Comparison of ENCODE assay signal across 11 mouse cellular contexts in genomic region chr5:139516281-139516680, GRCm38 (mm10). TPM values are rescaled to one million over a fixed set of nuclear protein-coding genes. Genes with fewer than 3 reads are reported as not detected.
DNase-seq lines count a peak whose midpoint lies in the region.
"Had no signal": no experiment of that assay in that cellular context is flagged by ENCODE, and none has a peak within 500 bp of the region (broad histone marks: within the 10 kb centered on the region; RNA-seq: fewer than 3 reads in every experiment).

No protein-coding gene starts in this region.

- intact Hi-C loops in gastrocnemius, postnatal 14 days (cut with DNase I; ENCODE audit: low total_unique reads) = no loop called here
- intact Hi-C loops in left cerebral cortex, postnatal 4 days (cut with DNase I) = no loop called here
- intact Hi-C loops in left cerebral cortex, postnatal 14 days (cut with DNase I) = no loop called here

- peak; percentile 22 for DNase-seq in gastrocnemius, postnatal 10 days
- DNase-seq in gastrocnemius, postnatal 14 days = no peak
- DNase-seq in left cerebral cortex, postnatal 4 days = peak; percentile 77
- DNase-seq in left cerebral cortex, postnatal 14 days (ENCODE audit: low spot score in 2 of 2) = no peak
- DNase-seq in cerebellum, adult 11-12 months = peak; percentile 52
- DNase-seq in cerebellum, adult 9-10 months = peak; percentile 66
- DNase-seq in embryo, embryonic 9.5 days (ENCODE audit: extremely low spot score) = no peak
- DNase-seq in urinary bladder, postnatal 25 days (ENCODE audit: low spot score) = no peak
- DNase-seq: gastrocnemius, postnatal 36 days; kidney, postnatal 25 days had no signal

RNA-seq across cellular contexts. Expression of gene Uncx, which starts 27.0 kb away (rescaled TPM):
- not detected for total RNA-seq in gastrocnemius, postnatal 10 days (2021)
- not detected for total RNA-seq in gastrocnemius, postnatal 14 days (2021)
- under 1 TPM in 1 of 2 experiments, not detected in 1; 0.64 TPM for total RNA-seq in left cerebral cortex, postnatal 4 days (2021)
- under 1 TPM in 1 of 2 experiments, not detected in 1; 0.48 TPM for total RNA-seq in left cerebral cortex, postnatal 14 days (2021)
- total RNA-seq: gastrocnemius, postnatal 36 days; liver, adult 2 months had no signal

RNA-seq across cellular contexts. Expression of gene Zfand2a, which starts 31.9 kb away (rescaled TPM):
- total RNA-seq in gastrocnemius, postnatal 10 days (2021) = 10 to 100 TPM; 10.0 to 11.7 TPM
- 10 to 100 TPM in 1 of 2 experiments, 1 to 10 TPM in 1; 8.6 to 10.2 TPM for total RNA-seq in gastrocnemius, postnatal 14 days (2021)
- 10 to 100 TPM; 58.7 to 60.3 TPM for total RNA-seq in left cerebral cortex, postnatal 4 days (2021)
- total RNA-seq in left cerebral cortex, postnatal 14 days (2021) = 10 to 100 TPM; 83.3 to 95.8 TPM

RNA-seq across cellular contexts. Expression of gene 3110082I17Rik, which starts 56.0 kb away (rescaled TPM):
- total RNA-seq in gastrocnemius, postnatal 10 days (2021) = 10 to 100 TPM; 11.8 to 12.2 TPM
- 1 to 10 TPM; 9.2 TPM for total RNA-seq in gastrocnemius, postnatal 14 days (2021)
- 10 to 100 TPM; 18.0 to 19.2 TPM for total RNA-seq in left cerebral cortex, postnatal 4 days (2021)
- 10 to 100 TPM; 16.6 to 17.6 TPM for total RNA-seq in left cerebral cortex, postnatal 14 days (2021)

Comparison
In these comparisons a context has a peak if more than half of its experiments do, and no peak if none do; other contexts are left out.
1. DNase-seq: peak in gastrocnemius, postnatal 10 days (single experiment), left cerebral cortex, postnatal 4 days (single experiment), cerebellum, adult 11-12 months (single experiment) and cerebellum, adult 9-10 months (single experiment); none in gastrocnemius, postnatal 14 days (single experiment), left cerebral cortex, postnatal 14 days (0 of 2), embryo, embryonic 9.5 days (single experiment) and urinary bladder, postnatal 25 days (single experiment).
2. RNA of gene Zfand2a, which starts 31.9 kb away (total RNA-seq): 83.3 to 95.8 TPM in left cerebral cortex, postnatal 14 days and 58.7 to 60.3 TPM in left cerebral cortex, postnatal 4 days; 10.0 to 11.7 TPM in gastrocnemius, postnatal 10 days and 8.6 to 10.2 TPM in gastrocnemius, postnatal 14 days; every median in the first group is over 4 times any median in the second.